Mouse (Mus musculus) liver, embryonic 11.5 days (tissue): ENCODE measurements around the gene Gm815. TPM values are rescaled to one million over a fixed set of nuclear protein-coding genes. Genes with fewer than 3 reads are reported as not detected.
A peak's percentile ranks its signal among the peaks of the same experiment; 100 is the strongest.

ENCODE experiments used
- ATAC-seq: fragments of 200-750 bp; cut with Nextera tagmentation; replicated peaks from 2 replicates; pipeline ENCODE4 v1.8.0; 2017; ENCODE audit warnings: moderate number of reproducible peaks, mild to moderate bottlenecking, moderate TSS enrichment, moderate library complexity; ENCODE audit not compliant: low FRiP score
- DNase-seq: peaks from one replicate; pipeline ENCODE4 v3.0.0-alpha.2; 2017; ENCODE audit warnings: low spot score
- H3K27ac ChIP-seq: fragments of 300-500 bp; sonication (generic); 2 replicates; pipeline ENCODE4 v1.5.1; 2014; ENCODE audit warnings: mild to moderate bottlenecking, low read depth, low read length, control low read depth
- H3K27me3 ChIP-seq: fragments of 300-500 bp; sonication (generic); replicated peaks from 2 replicates; pipeline ENCODE4 v1.6.1; 2014; ENCODE audit warnings: low read length, mixed read lengths; ENCODE audit not compliant: control insufficient read depth, insufficient read depth
- H3K36me3 ChIP-seq: fragments of 300-500 bp; sonication (generic); 2 replicates; pipeline ENCODE4 v1.6.1; 2014; ENCODE audit warnings: mild to moderate bottlenecking, low read length, moderate library complexity, mixed read lengths; ENCODE audit not compliant: control insufficient read depth, insufficient read depth
- H3K4me1 ChIP-seq: fragments of 300-500 bp; sonication (generic); replicated peaks from 2 replicates; pipeline ENCODE4 v1.6.1; 2014; ENCODE audit warnings: low read length, mixed read lengths; ENCODE audit not compliant: control insufficient read depth, insufficient read depth
- H3K4me2 ChIP-seq: fragments of 300-500 bp; sonication (generic); 2 replicates; pipeline ENCODE4 v1.6.1; 2014; ENCODE audit warnings: mild to moderate bottlenecking, control low read depth, moderate library complexity
- H3K4me3 ChIP-seq: fragments of 300-500 bp; sonication (generic); 2 replicates; pipeline ENCODE4 v1.5.1; 2014; ENCODE audit warnings: low read depth, low read length, control low read depth
- H3K9ac ChIP-seq: fragments of 300-500 bp; sonication (generic); 2 replicates; pipeline ENCODE4 v1.6.1; 2014; ENCODE audit warnings: low read depth, low read length, control low read depth
- H3K9me3 ChIP-seq: fragments of 300-500 bp; sonication (generic); 2 replicates; pipeline ENCODE4 v1.6.1; 2016; ENCODE audit warnings: low read length, inconsistent platforms, mixed read lengths; ENCODE audit not compliant: control insufficient read depth
- WGBS: fragments of 180-500 bp; shearing (Covaris S2); extraction: QIAGEN DNeasy Blood & Tissue Kit; methylation state at CpG from one replicate; pipeline ENCODE4 v1.1.7; 2014; 5-methylcytosine and 5-hydroxymethylcytosine counted together
- polyA plus RNA-seq: library from polyadenylated mRNA; unstranded; fragments of >200 nt; fragmentation: Nextera tagmentation; extraction: Ambion mirVana; gene quantifications from 2 replicates; pipeline ENCODE4 v1.2.1, GENCODE M21; 2014

Gene Gm815
- not detected in 2 replicates for polyA plus RNA-seq

GRCm38 (mm10) chr19:26885616-26886015, at the start of gene Gm815:
TSS of gene Gm815 (plus strand) at chr19:26885881.
- ATAC-seq = no peak

DNA sequence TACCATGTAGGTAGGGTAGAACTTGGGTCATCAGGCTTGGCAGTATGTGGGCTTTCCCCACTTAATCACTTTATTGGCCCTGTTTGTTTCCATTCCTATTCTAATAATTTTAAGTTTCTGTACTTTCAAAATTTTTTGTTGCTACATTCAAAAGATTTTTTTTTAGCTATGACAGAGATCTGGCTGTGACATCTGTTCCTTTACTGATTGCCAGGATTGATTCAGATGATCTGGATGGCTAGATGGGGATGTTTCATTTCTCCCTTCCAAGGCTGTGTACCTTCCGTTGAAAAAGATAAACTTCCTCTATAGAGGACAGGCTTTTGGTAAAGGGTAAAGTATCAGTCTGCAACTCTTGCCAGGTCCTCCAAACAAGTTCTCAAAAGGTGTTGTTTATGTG, 48.1 kb upstream of the Gm815 start:
- no peaks in the 10 kb centered on the region for H3K4me1 ChIP-seq
- no peak overlapping the region for H3K9ac ChIP-seq
- 77% methylated on average over 1 of the region's 1 CpGs for WGBS
- H3K4me2 ChIP-seq = no peak overlapping the region
- H3K4me3 ChIP-seq = no peak overlapping the region
- H3K9me3 ChIP-seq = no peaks in the 10 kb centered on the region
- H3K27me3 ChIP-seq = no peaks in the 10 kb centered on the region
- H3K36me3 ChIP-seq = no peaks in the 10 kb centered on the region
- ATAC-seq (no peak), DNase-seq (no peak)
- H3K27ac ChIP-seq = no peak overlapping the region

More at GRCm38 (mm10) chr19:26885616-26886015, at the start of gene Gm815:
- H3K9me3 ChIP-seq = no peaks in the 10 kb centered on the region
- no peaks in the 10 kb centered on the region for H3K36me3 ChIP-seq
- no peak within 1 kb of the TSS for H3K9ac ChIP-seq
- H3K27me3 ChIP-seq = no peaks in the 10 kb centered on the region
- DNase-seq = no peak
- 75% methylated on average over 6 of the region's 6 CpGs for WGBS
- H3K27ac ChIP-seq = no peak within 1 kb of the TSS
- H3K4me3 ChIP-seq = no peak within 1 kb of the TSS
- H3K4me1 ChIP-seq = no peaks in the 10 kb centered on the region
- no peak within 1 kb of the TSS for H3K4me2 ChIP-seq

DNA sequence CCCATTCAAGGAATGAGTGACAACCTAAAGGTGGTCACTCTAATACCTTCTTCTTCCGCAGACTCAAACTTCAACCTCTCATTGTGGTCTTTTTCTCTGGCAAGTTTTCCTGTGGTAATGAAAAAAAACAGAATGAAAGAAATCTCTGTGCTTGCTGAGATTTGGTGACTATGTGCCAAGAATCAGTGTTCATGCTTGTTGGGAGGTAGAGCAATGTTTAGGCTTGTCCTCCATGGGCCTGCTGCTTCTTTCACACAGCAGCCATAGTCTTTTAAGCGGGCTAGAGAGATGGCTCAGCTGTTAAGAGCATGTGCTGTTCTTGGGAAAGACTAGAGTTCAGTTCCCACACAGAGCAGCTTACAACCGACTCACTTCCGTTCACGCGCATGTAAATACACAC, 41.8 kb upstream of the Gm815 start:
- DNase-seq = no peak

GRCm38 (mm10) chr19:26844813-26845212, 40.9 kb upstream of the Gm815 start:
- Histone ChIP-seq H3K9ac (no peak overlapping the region), H3K27ac (no peak overlapping the region), H3K4me1 (peaks cover 3% of the 10 kb centered on the region; the same call in 1 of the 2 replicates), H3K27me3 (no peaks in the 10 kb centered on the region), H3K4me3 (peak overlapping the region; percentile 46; the same call in 1 of the 2 replicates), H3K9me3 (no peaks in the 10 kb centered on the region), H3K36me3 (no peaks in the 10 kb centered on the region), H3K4me2 (peak overlapping the region; percentile 65)
- WGBS = 29% methylated on average over 8 of the region's 8 CpGs
- ATAC-seq (0 out of 2 replicates have a peak, but pooled peaks have one; percentile 23), DNase-seq (no peak)

More for the DNA sequence above, 41.8 kb upstream of the Gm815 start:
- no peaks in the 10 kb centered on the region for H3K27me3 ChIP-seq
- ATAC-seq = no peak
- no peaks in the 10 kb centered on the region for H3K36me3 ChIP-seq
- 93% methylated on average over 6 of the region's 6 CpGs for WGBS
- no peaks in the 10 kb centered on the region for H3K9me3 ChIP-seq
- no peak overlapping the region for H3K9ac ChIP-seq
- H3K27ac ChIP-seq = no peak overlapping the region
- no peak overlapping the region for H3K4me3 ChIP-seq
- no peak overlapping the region for H3K4me2 ChIP-seq
- H3K4me1 ChIP-seq = peaks cover 3% of the 10 kb centered on the region; the same call in 1 of the 2 replicates

- H3K27ac ChIP-seq = peak overlapping the region; percentile 41; the same call in 1 of the 2 replicates
- H3K4me1 ChIP-seq = peaks cover 3% of the 10 kb centered on the region; the same call in 1 of the 2 replicates
- H3K27me3 ChIP-seq = no peaks in the 10 kb centered on the region
- DNase-seq = peak; percentile 87
- H3K4me2 ChIP-seq = peak overlapping the region; percentile 65
- H3K36me3 ChIP-seq = no peaks in the 10 kb centered on the region
- WGBS = under 1% methylated on average over 16 of the region's 16 CpGs
- ATAC-seq = peak; percentile 79
- peak overlapping the region; percentile 44; the same call in 1 of the 2 replicates for H3K9ac ChIP-seq
- peak overlapping the region; percentile 46 for H3K4me3 ChIP-seq
- no peaks in the 10 kb centered on the region for H3K9me3 ChIP-seq
Observed at GRCm38 (mm10) chr19:26845276-26846016, 40.2 kb upstream of the Gm815 start.

DNA sequence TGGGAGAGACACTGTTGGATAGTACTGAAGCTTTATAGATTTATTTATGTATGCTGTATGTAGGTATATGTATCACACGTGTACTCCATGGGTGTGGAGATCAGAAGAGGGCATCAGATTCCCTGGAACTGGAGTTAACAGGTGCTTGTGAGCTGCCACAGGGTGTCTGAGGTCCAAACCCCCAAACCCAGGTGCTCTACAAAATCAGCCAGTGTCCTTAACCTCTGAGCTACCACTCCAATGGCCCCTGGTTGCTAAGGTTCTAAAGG, 39.7 kb upstream of the Gm815 start:
- H3K9me3 ChIP-seq = no peaks in the 10 kb centered on the region
- H3K9ac ChIP-seq = peak overlapping the region; percentile 30; the same call in 1 of the 2 replicates
- WGBS = 20% methylated on average over 1 of the region's 1 CpGs
- peak overlapping the region; percentile 46 for H3K4me3 ChIP-seq
- no peaks in the 10 kb centered on the region for H3K36me3 ChIP-seq
- peaks cover 3% of the 10 kb centered on the region; the same call in 1 of the 2 replicates for H3K4me1 ChIP-seq
- peak overlapping the region; percentile 65 for H3K4me2 ChIP-seq
- DNase-seq = no peak
- no peak overlapping the region for H3K27ac ChIP-seq
- ATAC-seq = no peak
- no peaks in the 10 kb centered on the region for H3K27me3 ChIP-seq

DNA sequence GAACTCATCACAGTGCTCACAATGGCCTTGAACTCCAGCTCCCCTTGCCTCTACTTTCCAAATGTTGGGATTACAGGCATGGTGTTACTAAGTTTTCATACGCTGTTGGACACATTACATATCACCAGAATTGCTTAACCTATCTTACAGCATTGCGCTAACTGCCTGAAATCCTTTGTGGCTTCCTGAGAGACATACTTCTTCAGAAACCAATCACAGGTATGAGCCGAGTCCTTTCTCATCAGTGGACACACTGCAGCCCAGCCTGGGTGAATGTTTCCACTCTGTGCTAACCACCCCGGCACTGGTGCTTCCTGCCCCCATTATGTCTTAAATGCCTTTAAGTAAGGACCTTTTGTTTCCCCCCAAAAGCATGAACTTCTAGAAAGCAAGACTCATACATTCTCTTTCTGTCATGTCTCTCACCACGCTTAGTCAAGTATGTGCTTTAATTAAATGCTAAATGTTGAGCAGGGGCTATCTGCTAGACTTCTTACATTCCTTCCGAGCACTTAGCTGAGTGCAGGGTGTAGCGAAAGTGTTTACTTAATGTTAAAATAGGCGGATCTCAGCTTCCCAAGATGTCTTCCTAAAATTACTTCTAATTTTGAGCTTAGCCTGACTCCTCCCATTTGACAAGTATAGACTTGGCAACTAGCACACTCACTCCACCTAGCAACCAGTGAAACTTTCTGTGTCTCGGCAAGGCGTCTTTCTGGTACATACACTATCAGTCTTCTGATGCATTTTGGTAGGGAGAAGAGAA, 34.5 kb upstream of the Gm815 start:
- H3K4me1 ChIP-seq = no peaks in the 10 kb centered on the region
- H3K9me3 ChIP-seq = no peaks in the 10 kb centered on the region
- H3K9ac ChIP-seq = no peak overlapping the region
- ATAC-seq = no peak
- H3K4me2 ChIP-seq = no peak overlapping the region
- H3K4me3 ChIP-seq = no peak overlapping the region
- 73% methylated on average over 10 of the region's 10 CpGs for WGBS
- DNase-seq = no peak
- H3K27ac ChIP-seq = no peak overlapping the region
- H3K36me3 ChIP-seq = no peaks in the 10 kb centered on the region
- H3K27me3 ChIP-seq = no peaks in the 10 kb centered on the region

DNA sequence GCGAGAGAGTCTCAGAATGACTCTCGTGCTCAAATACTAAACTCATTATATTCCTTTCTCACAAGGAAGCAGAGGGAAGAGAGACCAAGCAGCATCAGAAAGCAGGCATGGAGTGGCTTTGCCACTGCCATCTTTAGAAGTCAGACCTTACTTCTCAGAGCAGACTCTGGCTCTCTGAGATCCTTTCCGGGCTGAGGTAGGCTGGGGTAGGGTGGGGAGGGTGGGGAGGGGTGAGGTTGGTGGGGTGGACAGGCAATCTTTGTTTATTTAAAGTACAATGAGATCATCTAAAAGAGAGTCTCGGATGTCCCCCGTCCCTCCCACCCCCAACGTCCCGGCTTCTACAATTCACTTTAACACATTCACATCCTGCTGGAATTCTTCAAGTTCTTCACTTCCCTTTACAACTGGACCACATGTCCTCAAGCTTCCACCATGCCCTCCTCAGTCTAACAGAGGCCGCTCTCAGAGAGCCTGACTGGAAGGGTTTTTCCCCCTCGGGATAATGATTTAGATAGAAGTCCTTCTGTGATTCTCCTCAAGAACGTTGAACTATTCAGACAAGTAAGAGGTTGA, 33.3 kb upstream of the Gm815 start:
- Histone ChIP-seq H3K4me2 (no peak overlapping the region), H3K27me3 (no peaks in the 10 kb centered on the region), H3K4me3 (no peak overlapping the region), H3K9ac (no peak overlapping the region), H3K27ac (no peak overlapping the region), H3K36me3 (no peaks in the 10 kb centered on the region), H3K9me3 (no peaks in the 10 kb centered on the region), H3K4me1 (no peaks in the 10 kb centered on the region)
- no peak for DNase-seq
- 51% methylated on average over 10 of the region's 10 CpGs for WGBS
- no peak for ATAC-seq
